Mouse (Mus musculus): ENCODE results near the gene Emilin3.

DNA sequence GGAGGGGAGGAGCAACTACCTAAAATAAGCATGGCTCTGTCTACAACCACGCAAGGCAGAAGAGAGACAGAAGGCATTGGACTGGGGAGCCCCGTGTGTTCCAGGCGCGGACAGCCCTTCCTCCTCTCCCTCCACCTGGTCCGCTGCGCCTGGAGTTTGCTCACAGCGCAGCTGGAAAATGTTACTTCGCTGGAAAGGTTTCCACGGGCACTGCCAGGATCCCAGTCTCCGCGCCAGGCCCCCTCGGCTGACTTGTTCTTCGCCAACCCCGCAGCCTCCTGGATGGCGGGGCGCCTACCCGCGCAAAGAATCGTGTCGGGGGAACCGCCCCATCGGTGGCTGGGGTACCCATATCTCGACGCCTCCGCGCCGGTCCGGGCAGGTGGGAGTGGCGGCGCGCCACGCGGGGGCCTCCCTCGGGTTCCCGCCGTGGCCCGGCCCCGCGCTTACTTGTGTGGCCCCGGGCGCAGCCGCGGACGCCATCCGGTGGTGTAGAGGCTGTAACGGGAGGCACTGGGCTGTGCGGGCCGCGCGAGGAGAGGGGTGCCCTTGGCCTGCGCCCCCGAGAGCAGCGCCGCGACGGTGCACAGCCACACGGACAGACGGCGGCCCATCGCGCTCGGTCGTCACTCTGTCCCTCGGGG lies 448 bp downstream of the Emilin3 start:
- TF ChIP-seq POLR2A (IDR thresholded peaks at IDR 0.05; ENCODE audit: control insufficient read depth, extremely low read depth, insufficient read depth, low read length, poor library complexity) (no peak), CTCF (IDR thresholded peaks at IDR 0.05; ENCODE audit: borderline replicate concordance, control insufficient read depth, extremely low read depth, insufficient read depth, low read length, poor library complexity) (no peak)

Measured in thymus, adult 2 months (tissue).